Mouse (Mus musculus) bone marrow, adult 2 months (tissue): ENCODE results near the gene Capns2. TPM values are rescaled to one million over a fixed set of nuclear protein-coding genes. Genes with fewer than 3 reads are reported as not detected.

ENCODE experiments used
- H3K27ac ChIP-seq: fragments of 200-500 bp; 2 replicates; pipeline ENCODE4 v1.5.1; 2012; ENCODE audit warnings: low read depth, mild to moderate bottlenecking, control low read depth, inconsistent platforms, low read length; ENCODE audit not compliant: control insufficient read depth, poor library complexity, insufficient read depth
- H3K4me1 ChIP-seq: fragments of 200-500 bp; 2 replicates; pipeline ENCODE4 v1.6.1; 2011; ENCODE audit warnings: low read length; ENCODE audit not compliant: control insufficient read depth, insufficient read depth
- H3K4me3 ChIP-seq: fragments of 200-500 bp; replicated peaks from 2 replicates; pipeline ENCODE3; 2011; ENCODE audit warnings: mild to moderate bottlenecking, low read depth, low read length, control low read depth; ENCODE audit not compliant: control insufficient read depth
- CTCF ChIP-seq: fragments of 200-500 bp; IDR thresholded peaks from 2 replicates; pipeline ENCODE4 v1.5.1; 2011; ENCODE audit warnings: low read length, control low read depth; ENCODE audit not compliant: control insufficient read depth, insufficient read depth
- POLR2A ChIP-seq: fragments of 200-500 bp; IDR thresholded peaks from 2 replicates; pipeline ENCODE4 v1.6.1; 2011; ENCODE audit warnings: low read depth, mild to moderate bottlenecking, control low read depth, low read length, borderline replicate concordance; ENCODE audit not compliant: control insufficient read depth
- WGBS: fragments of 180-500 bp; shearing (Covaris S2); methylation state at CpG from one replicate; pipeline ENCODE4 v1.1.7; 2018; 5-methylcytosine and 5-hydroxymethylcytosine counted together
- polyA plus RNA-seq: library from polyadenylated mRNA; stranded (reverse); fragments of >200 nt; gene quantifications from 2 replicates; pipeline ENCODE4 v1.2.4, GENCODE M21; 2011; ENCODE audit warnings: low replicate concordance; ENCODE audit not compliant: missing spikeins, insufficient read depth, insufficient read length

Capns2 gene
- 2.0 TPM in 1 of 2 replicates, not detected in the other for polyA plus RNA-seq

- Histone ChIP-seq H3K27ac (no peak within 1 kb of the TSS), H3K4me1 (no peaks in the 10 kb centered on the region), H3K4me3 (no peak within 1 kb of the TSS)
- no peak for TF ChIP-seq CTCF
- TF ChIP-seq POLR2A, result no peak
- 89% methylated on average over 5 of the region's 5 CpGs for WGBS
Measured at GRCm38 (mm10) chr8:92901107-92901506, at the start of gene Capns2. Gene Capns2 (plus strand): TSS chr8:92901407.

- Histone ChIP-seq H3K27ac (peak overlapping the region; percentile 49), H3K4me1 (peaks cover 3% of the 10 kb centered on the region), H3K4me3 (no peak overlapping the region)
- TF ChIP-seq POLR2A, result no peak
- TF ChIP-seq CTCF, result no peak
- 4% methylated on average over 18 of the region's 18 CpGs for WGBS
Measured at GRCm38 (mm10) chr8:92853188-92853983, 47.8 kb upstream of the Capns2 start.

- TF ChIP-seq POLR2A (no peak), CTCF (no peak)
- peaks cover 3% of the 10 kb centered on the region for H3K4me1 ChIP-seq
- H3K4me3 ChIP-seq, result peak overlapping the region; percentile 80
- peak overlapping the region; percentile 78; the same call in 1 of the 2 replicates for H3K27ac ChIP-seq
- 33% methylated on average over 3 of the region's 3 CpGs for WGBS
Measured at GRCm38 (mm10) chr8:92854673-92855072, 46.5 kb upstream of the Capns2 start.

- TF ChIP-seq CTCF, result no peak
- peak; percentile 15; the same call in 1 of the 2 replicates for TF ChIP-seq POLR2A
- H3K27ac ChIP-seq, result peak within 1 kb of the TSS; percentile 78
- peak within 1 kb of the TSS; percentile 80 for H3K4me3 ChIP-seq
- H3K4me1 ChIP-seq, result peaks cover 3% of the 10 kb centered on the region
- WGBS, result under 1% methylated on average over 50 of the region's 50 CpGs
Measured at GRCm38 (mm10) chr8:92855171-92855894, 45.9 kb upstream of the Capns2 start, which contains the start of gene Lpcat2. Gene Lpcat2 (plus strand): TSS chr8:92855339.

- peak overlapping the region; percentile 67 for H3K27ac ChIP-seq
- TF ChIP-seq CTCF (no peak), POLR2A (no peak)
- peaks cover 3% of the 10 kb centered on the region for H3K4me1 ChIP-seq
- 13% methylated on average over 7 of the region's 7 CpGs for WGBS
- H3K4me3 ChIP-seq, result peak overlapping the region; percentile 80
Measured at GRCm38 (mm10) chr8:92856273-92856986, 44.8 kb upstream of the Capns2 start.

GRCm38 (mm10) chr8:92858475-92859182 lies 42.6 kb upstream of the Capns2 start:
- H3K4me3 ChIP-seq, result no peak overlapping the region
- TF ChIP-seq CTCF (no peak), POLR2A (no peak)
- peaks cover 4% of the 10 kb centered on the region for H3K4me1 ChIP-seq
- no peak overlapping the region for H3K27ac ChIP-seq
- WGBS, result 84% methylated on average over 14 of the region's 14 CpGs

- 94% methylated on average over 1 of the region's 1 CpGs for WGBS
- Histone ChIP-seq H3K4me1 (peaks cover 1% of the 10 kb centered on the region; the same call in 1 of the 2 replicates), H3K27ac (no peak overlapping the region), H3K4me3 (no peak overlapping the region)
- TF ChIP-seq POLR2A (no peak), CTCF (no peak)
Measured at GRCm38 (mm10) chr8:92861977-92862376, 39.2 kb upstream of the Capns2 start.
